Mouse (Mus musculus) megakaryocyte-erythroid progenitor cell, adult 5-6 weeks (primary cell): ENCODE measurements around the gene D230025D16Rik. TPM values are rescaled to one million over a fixed set of nuclear protein-coding genes. Genes with fewer than 3 reads are reported as not detected.
"Not testable (repeated sequence)": the region's sequence is repeated elsewhere in the genome, so short reads cannot be mapped to it uniquely, and the experiment has no call there.

Source experiments
- ATAC-seq: replicated peaks from 2 replicates; pipeline ENCODE4 v1.8.0; 2016; ENCODE audit warnings: mild to moderate bottlenecking, inconsistent platforms; ENCODE audit not compliant: severe bottlenecking, poor library complexity, low FRiP score, low TSS enrichment
- total RNA-seq, 2 experiments: library from RNA; stranded (forward) in 1 of 2; stranded (reverse) in 1 of 2; fragments of 200-1000, 215-1000 nt in 1 of 2; fragments of >200 nt in 1 of 2; fragmentation: Nextera tagmentation in 1 of 2; gene quantifications; 2 replicates each; pipeline ENCODE4 v1.2.3; 2014 to 2017

The D230025D16Rik gene
- 22.9 and 24.2 TPM in 2 replicates for total RNA-seq (2014; fragmentation: Nextera tagmentation)
- total RNA-seq (2017) = 11.3 and 15.1 TPM in 2 replicates

GRCm38 (mm10) chr8:105224413-105225271 is at the start of gene D230025D16Rik:
Gene D230025D16Rik, plus strand, starts transcription at chr8:105225145.
- peak; percentile 90 for ATAC-seq

GRCm38 (mm10) chr8:105175287-105175686 is 49.7 kb upstream of the D230025D16Rik start:
- ATAC-seq = not testable (repeated sequence)

DNA sequence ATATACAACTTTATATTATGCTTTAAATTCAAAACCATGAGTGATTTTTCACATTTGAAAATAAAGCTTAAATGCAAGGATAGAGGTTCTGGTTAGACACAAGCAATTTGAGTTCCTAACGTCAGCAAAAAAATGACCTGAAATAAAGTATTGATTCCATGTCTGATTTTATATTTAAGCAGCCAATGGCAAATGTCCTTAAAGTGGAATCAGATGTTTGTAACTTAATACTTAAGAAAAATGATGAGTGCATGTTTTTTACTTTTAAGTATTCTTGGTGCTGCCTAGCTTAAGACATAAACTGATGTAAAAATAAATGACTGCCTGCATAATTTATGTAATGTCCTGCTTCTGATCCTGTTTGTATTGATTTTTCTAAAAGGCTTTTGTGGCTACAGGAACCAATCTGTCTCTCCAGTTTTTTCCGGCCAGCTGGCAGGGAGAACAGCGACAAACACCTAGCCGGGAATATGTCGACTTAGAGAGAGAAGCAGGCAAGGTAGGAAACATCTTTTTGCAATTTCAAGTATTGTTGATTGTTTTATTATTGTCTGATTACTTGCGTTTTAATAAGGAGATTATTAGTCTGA is 46.6 kb upstream of the D230025D16Rik start:
- no peak for ATAC-seq

DNA sequence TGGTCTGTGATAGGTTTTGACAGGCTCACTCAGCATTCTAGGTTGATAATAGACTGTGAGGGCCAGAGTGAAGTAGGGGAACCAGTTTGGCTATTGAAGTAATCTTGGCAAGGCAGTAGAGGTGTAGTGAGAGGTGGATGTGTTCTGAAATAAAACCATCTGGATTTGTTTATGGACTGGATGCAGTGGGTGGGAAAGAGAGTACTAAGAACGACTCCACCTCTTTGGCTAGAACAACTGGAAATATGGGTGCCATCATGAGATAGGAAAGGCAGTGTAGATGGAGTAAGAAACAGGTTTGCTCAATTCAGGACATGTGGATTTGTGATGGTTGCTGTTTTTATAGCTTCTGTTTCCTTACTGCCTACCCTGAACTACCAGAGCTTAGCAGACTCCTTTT is 42.7 kb upstream of the D230025D16Rik start:
- ATAC-seq = no peak

GRCm38 (mm10) chr8:105186467-105187005 is 38.4 kb upstream of the D230025D16Rik start:
- ATAC-seq = no peak

DNA sequence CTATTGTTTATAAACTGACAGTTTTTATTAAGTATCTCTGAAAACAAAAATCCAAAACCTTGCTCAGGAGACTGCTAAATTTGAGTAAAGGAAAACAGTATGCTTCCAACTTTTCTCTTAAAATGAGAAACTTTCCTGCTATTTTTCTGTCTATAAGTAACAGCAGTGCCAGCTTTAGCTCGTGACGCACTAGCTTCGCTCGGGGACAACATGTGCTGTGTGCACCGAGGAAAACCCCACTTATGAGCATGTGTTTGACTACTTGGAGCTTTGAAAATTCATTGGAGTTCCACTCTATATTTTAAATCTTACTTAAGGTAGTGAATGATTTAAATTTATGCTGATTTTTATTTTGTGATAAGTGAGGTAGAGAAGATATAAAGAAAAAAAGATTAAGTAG is 32.8 kb upstream of the D230025D16Rik start:
- no peak for ATAC-seq

DNA sequence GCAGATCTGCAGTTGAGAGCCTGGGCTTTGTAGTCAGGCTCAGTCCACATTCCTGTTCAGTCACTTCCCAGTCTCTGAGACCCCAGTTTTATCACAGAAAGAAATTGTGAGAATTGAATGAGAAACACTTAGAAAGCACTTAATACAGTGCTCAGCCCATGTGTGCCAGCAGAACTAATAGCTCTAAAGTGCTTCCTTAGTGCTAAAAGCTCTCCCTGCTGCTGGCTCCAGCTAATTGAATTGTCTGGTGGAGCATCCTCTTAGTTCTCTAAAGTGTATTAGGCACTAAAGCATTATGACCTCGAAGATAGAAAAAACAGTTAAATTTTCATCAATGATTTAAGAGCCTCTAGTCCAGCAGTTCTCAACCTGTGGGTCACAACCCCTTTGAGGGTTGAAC is 19.2 kb upstream of the D230025D16Rik start:
- no peak for ATAC-seq

- no peak for ATAC-seq
Observed at GRCm38 (mm10) chr8:105206766-105207275, 18.1 kb upstream of the D230025D16Rik start.

GRCm38 (mm10) chr8:105207675-105208273 is 17.2 kb upstream of the D230025D16Rik start:
- no peak for ATAC-seq

GRCm38 (mm10) chr8:105209153-105210110 is 15.5 kb upstream of the D230025D16Rik start:
- ATAC-seq = peak; percentile 82

DNA sequence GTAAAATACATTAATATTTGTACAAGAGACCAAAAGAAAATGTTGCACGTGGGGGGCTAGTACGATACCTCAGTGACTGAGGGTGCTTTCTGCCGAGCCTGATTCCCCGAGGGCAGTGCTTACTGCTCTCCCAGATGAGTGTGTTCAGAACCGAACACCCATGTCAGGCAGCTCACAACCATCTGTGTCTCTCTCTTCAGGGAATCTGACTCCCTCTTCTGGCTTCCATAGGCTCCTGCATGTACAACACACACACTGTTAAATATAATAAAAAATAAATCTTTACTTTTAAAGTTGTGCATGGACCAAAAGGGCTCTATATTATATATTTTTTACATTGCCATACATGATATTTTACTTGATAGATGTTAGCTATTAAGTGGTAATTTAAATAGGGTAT is 10.8 kb upstream of the D230025D16Rik start:
- ATAC-seq = no peak

DNA sequence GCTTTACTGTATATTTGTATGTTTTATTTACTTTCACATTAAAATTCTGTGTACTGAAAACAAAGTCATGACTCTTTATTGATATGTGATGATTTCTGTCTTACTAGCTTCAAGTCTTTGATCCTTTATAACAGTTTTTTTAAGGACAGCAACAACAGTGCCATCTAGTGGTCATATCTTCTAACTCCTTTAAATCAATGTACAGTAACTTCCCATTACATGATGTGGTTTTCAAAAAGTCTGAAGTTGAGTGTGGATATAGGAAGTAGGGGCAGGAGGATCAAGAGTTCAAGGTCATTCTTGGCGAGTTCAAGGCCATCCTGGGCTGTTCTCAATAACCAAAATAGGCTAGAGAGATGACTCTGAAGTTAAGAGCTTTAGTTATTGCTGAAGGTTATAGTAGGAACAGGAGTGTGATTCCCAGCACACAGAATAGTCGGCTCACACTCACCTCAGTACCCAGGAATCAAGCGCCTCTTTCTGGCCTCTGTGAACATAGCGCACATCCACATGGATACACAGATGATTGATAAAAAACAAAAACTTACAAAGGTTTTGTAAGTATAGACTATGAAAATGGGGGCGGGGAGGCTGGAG is 6.9 kb upstream of the D230025D16Rik start:
- 0 out of 2 replicates have a peak, but pooled peaks have one; percentile 41 for ATAC-seq

- no peak for ATAC-seq
Observed at GRCm38 (mm10) chr8:105223850-105224249, 1.1 kb upstream of the D230025D16Rik start.

DNA sequence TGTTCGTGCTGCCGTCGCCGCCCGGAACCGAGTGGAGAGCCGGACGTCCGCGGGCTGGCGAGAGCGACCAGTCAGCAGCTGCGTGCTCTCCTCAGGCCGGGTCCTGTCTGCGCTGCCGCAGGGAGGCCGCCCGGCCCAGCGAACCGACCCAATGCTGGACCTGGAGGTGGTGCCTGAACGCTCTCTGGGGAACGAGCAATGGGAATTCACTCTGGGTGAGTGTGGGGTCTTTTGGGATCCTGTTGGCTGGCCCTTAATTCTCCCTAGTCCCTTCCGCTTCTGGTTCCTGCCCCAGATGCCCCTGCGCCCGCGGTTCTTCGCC is 288 bp downstream of the D230025D16Rik start:
- no peak for ATAC-seq

DNA sequence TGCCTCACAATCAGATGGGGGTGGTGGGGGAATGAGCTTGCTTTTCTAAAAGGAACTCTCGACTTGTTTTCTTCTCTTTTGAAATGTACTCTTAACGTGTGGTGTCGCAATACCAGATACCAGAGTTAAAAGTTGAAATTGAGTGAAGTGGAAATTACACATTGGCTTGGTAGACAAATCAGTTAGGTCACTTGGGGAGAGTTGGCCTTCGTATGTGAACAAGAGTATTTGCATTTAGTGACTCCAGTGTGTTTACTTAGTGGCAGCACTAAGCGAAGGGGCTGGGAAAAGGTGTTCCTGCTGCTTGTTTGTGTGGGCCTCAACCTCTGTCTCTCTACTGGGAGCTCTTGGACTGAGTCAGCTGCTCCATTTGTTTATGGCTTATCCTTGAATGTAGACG is 972 bp downstream of the D230025D16Rik start:
- no peak for ATAC-seq

DNA sequence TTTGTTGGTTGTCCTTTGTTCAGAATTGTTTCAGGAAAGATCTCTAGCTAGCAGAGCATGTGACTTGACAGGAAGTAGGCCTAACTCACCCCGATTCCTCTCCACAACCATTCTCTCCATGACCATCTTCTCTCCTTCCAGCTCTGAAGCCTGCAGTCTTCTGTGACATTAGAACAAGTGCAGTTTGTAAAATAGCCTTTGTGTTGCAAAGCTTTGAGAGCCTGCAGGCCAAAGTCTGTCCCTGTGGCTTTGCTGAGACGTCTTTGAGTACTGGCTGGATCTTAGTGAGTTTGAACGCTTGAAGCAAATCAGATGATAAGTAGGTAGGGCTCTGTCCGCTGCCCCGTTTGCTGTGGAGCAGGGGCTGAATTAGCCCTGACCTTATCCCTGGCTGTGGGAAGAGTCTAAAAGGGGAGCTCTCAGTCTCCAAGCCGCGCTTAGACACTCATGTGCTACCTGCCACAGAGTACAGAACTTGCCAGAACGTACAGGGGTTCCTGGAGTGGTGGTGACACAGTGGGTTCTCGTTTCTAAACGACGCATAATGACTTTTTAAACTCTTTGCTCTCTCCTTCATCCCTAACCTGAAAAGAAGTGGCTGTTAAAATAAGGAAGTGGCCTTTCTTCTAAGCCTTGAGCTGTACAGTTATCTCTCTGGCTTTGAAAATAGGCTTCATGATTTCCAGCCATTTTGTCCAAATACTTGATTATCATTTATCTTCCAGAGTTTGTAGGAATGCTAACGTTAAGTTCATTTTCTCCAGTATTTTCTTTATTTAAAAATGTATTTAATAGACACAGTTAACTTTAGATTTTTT is 6.8 kb downstream of the D230025D16Rik start:
- no peak for ATAC-seq

GRCm38 (mm10) chr8:105232321-105232693 is 7.4 kb downstream of the D230025D16Rik start:
- not testable (repeated sequence) for ATAC-seq
